Mouse (Mus musculus) liver, embryonic 15.5 days (tissue): ENCODE results near the gene Taf5l. TPM values are rescaled to one million over a fixed set of nuclear protein-coding genes. Genes with fewer than 3 reads are reported as not detected.
"Not testable (repeated sequence)": the region's sequence is repeated elsewhere in the genome, so short reads cannot be mapped to it uniquely, and the experiment has no call there.

Experiments
- ATAC-seq: fragments of 200-750 bp; cut with Nextera tagmentation; 2 replicates; pipeline ENCODE4 v1.8.0; 2017; ENCODE audit warnings: moderate number of reproducible peaks, mild to moderate bottlenecking, moderate library complexity; ENCODE audit not compliant: insufficient read depth
- H3K27ac ChIP-seq: fragments of 300-500 bp; sonication (generic); replicated peaks from 2 replicates; pipeline ENCODE4 v1.5.1; 2015; ENCODE audit warnings: mild to moderate bottlenecking, inconsistent platforms
- H3K27me3 ChIP-seq: fragments of 300-500 bp; sonication (generic); 2 replicates; pipeline ENCODE4 v1.6.1; 2015; ENCODE audit warnings: mild to moderate bottlenecking, inconsistent platforms
- H3K36me3 ChIP-seq: fragments of 300-500 bp; sonication (generic); replicated peaks from 2 replicates; pipeline ENCODE4 v1.6.1; 2015; ENCODE audit warnings: moderate library complexity, mild to moderate bottlenecking, inconsistent platforms
- H3K4me1 ChIP-seq: fragments of 300-500 bp; sonication (generic); replicated peaks from 2 replicates; pipeline ENCODE4 v1.6.1; 2015; ENCODE audit warnings: inconsistent platforms
- H3K4me2 ChIP-seq: fragments of 300-500 bp; sonication (generic); 2 replicates; pipeline ENCODE4 v1.6.1; 2015; ENCODE audit warnings: moderate library complexity, mild to moderate bottlenecking, inconsistent platforms
- H3K4me3 ChIP-seq: fragments of 300-500 bp; sonication (generic); replicated peaks from 2 replicates; pipeline ENCODE4 v1.5.1; 2015; ENCODE audit warnings: mild to moderate bottlenecking, inconsistent platforms
- H3K9ac ChIP-seq: fragments of 300-500 bp; sonication (generic); 2 replicates; pipeline ENCODE4 v1.6.1; 2015; ENCODE audit warnings: moderate library complexity, mild to moderate bottlenecking, inconsistent platforms
- H3K9me3 ChIP-seq: fragments of 300-500 bp; sonication (generic); replicated peaks from 2 replicates; pipeline ENCODE4 v1.6.1; 2016; ENCODE audit warnings: inconsistent platforms
- WGBS: fragments of 180-500 bp; shearing (Covaris S2); methylation state at CpG from one replicate; pipeline ENCODE4 v1.1.7; 2015; ENCODE audit warnings: mixed read lengths; ENCODE audit not compliant: insufficient replicate concordance; 5-methylcytosine and 5-hydroxymethylcytosine counted together
- polyA plus RNA-seq: library from polyadenylated mRNA; unstranded; fragments of >200 nt; fragmentation: Nextera tagmentation; extraction: Ambion mirVana; gene quantifications from 2 replicates; pipeline ENCODE4 v1.2.1, GENCODE M21; 2015

Gene Taf5l
- polyA plus RNA-seq, 1 experiment from 2014 or later, result 27.5 TPM

DNA sequence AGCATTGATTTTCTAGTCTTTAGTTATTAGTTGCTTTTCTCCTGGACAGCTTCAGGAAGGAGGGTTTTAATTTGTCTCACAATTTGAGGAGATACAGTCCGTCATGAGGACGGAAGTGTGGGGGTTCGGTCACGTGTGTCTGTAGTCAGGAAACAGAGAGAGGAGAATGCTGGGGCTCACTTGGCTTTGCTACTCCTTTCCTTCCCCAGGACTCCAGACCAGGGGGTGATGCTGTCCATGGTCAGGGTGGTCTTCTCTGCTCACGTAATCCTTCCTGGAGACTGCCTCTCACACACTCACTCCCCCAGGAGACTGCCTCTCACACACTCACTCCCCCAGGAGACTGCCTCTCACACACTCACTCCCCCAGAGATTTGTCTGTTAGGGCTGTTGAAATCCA, 23.2 kb upstream of the Taf5l start:
- Histone ChIP-seq H3K27ac (no peak overlapping the region), H3K9me3 (no peaks in the 10 kb centered on the region), H3K4me3 (no peak overlapping the region), H3K4me2 (no peak overlapping the region), H3K36me3 (peaks cover 79% of the 10 kb centered on the region), H3K27me3 (no peaks in the 10 kb centered on the region), H3K9ac (no peak overlapping the region), H3K4me1 (no peaks in the 10 kb centered on the region)
- WGBS, result 82% methylated on average over 5 of the region's 5 CpGs
- no peak for ATAC-seq

DNA sequence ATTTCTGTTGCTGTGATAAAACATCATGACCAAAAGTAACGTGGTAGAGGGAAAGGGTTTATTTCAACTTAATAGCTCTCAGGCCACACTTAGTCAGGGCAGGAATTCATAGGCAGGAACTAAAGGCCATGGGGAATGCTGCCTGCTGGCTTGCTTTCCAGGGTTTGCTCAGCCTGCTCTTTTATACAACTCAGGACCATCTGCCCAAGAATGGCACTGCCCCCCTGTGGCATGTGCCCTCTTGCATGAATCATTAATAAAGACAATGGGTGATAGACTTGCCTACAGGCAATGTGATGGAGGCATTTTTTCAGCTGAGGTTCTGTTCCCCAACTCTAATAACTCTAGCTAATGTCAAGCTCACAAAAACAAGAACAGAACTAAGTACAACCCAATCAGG, 21.0 kb upstream of the Taf5l start:
- 74% methylated on average over 1 of the region's 1 CpGs for WGBS
- Histone ChIP-seq H3K27me3 (no peaks in the 10 kb centered on the region), H3K4me1 (no peaks in the 10 kb centered on the region), H3K36me3 (peaks cover 86% of the 10 kb centered on the region), H3K9me3 (no peaks in the 10 kb centered on the region), H3K4me3 (no peak overlapping the region), H3K27ac (no peak overlapping the region), H3K4me2 (no peak overlapping the region), H3K9ac (no peak overlapping the region)
- no peak for ATAC-seq

DNA sequence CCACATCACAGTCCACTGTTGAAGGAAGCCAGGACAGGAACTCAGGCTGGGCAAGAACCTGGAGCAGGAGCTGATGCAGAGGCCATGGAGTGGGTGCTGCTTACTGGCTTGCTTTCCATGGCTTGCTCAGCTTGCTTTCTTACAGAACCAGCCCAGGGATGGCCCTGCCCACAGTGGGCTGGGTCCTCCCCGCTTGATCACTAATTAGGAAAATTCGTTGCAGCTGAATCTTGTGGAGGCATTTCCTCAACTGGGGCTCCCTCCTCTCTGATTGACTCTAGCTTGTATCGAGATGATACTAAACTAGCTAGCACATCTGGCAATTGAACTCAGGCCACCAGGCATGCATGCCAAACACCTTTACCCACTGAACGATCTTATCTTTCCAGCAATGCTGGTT, 18.2 kb upstream of the Taf5l start:
- no peaks in the 10 kb centered on the region for H3K4me1 ChIP-seq
- no peak overlapping the region for H3K4me3 ChIP-seq
- H3K27me3 ChIP-seq, result no peaks in the 10 kb centered on the region
- peaks cover 90% of the 10 kb centered on the region for H3K36me3 ChIP-seq
- H3K9ac ChIP-seq, result no peak overlapping the region
- H3K9me3 ChIP-seq, result no peaks in the 10 kb centered on the region
- no peak overlapping the region for H3K27ac ChIP-seq
- 76% methylated on average over 4 of the region's 4 CpGs for WGBS
- no peak for ATAC-seq
- H3K4me2 ChIP-seq, result no peak overlapping the region

DNA sequence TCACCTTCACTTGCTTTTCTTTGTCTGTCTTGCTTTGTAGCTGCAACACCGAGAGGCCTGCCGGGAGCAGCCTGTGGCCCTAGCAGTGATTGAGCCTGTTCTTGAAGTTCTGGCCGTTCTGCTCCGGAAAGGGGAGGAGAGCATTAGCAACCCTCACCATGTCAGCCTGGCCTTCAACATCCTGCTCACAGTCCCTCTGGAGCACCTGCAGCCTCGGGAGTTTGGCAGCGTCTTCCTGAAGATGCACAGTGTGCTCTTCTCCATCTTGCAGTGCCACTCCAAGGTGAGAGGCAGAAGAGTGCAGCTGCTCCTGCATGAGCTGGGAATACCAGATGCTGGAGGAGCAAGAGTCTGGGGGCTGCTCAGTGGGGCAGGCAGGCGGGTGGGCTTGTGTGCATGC, 16.9 kb upstream of the Taf5l start:
- Histone ChIP-seq H3K27me3 (no peaks in the 10 kb centered on the region), H3K4me1 (no peaks in the 10 kb centered on the region), H3K4me2 (no peak overlapping the region), H3K9me3 (no peaks in the 10 kb centered on the region), H3K36me3 (peaks cover 89% of the 10 kb centered on the region), H3K4me3 (no peak overlapping the region), H3K27ac (no peak overlapping the region), H3K9ac (no peak overlapping the region)
- WGBS, result 79% methylated on average over 7 of the region's 7 CpGs
- no peak for ATAC-seq

- Histone ChIP-seq H3K36me3 (peaks cover 87% of the 10 kb centered on the region), H3K4me1 (no peaks in the 10 kb centered on the region)
Measured at GRCm38 (mm10) chr8:124033400-124033799, 12.2 kb upstream of the Taf5l start.

GRCm38 (mm10) chr8:124027831-124028230, 6.6 kb upstream of the Taf5l start:
- 77% methylated on average over 6 of the region's 6 CpGs for WGBS
- ATAC-seq, result no peak

More at GRCm38 (mm10) chr8:124033400-124033799, 12.2 kb upstream of the Taf5l start:
- H3K27me3 ChIP-seq, result no peaks in the 10 kb centered on the region
- H3K27ac ChIP-seq, result no peak overlapping the region
- H3K9ac ChIP-seq, result no peak overlapping the region
- ATAC-seq, result no peak
- no peak overlapping the region for H3K4me2 ChIP-seq
- no peaks in the 10 kb centered on the region for H3K9me3 ChIP-seq
- H3K4me3 ChIP-seq, result no peak overlapping the region
- WGBS, result 49% methylated on average over 5 of the region's 5 CpGs

GRCm38 (mm10) chr8:124026265-124026664, 5.1 kb upstream of the Taf5l start:
- H3K27ac ChIP-seq, H3K4me3 ChIP-seq, H3K9me3 ChIP-seq, H3K4me2 ChIP-seq, H3K27me3 ChIP-seq, H3K9ac ChIP-seq, ATAC-seq: not testable (repeated sequence)
- 69% methylated on average over 2 of the region's 2 CpGs for WGBS
- Histone ChIP-seq H3K4me1 (peaks cover 13% of the 10 kb centered on the region), H3K36me3 (peaks cover 74% of the 10 kb centered on the region)

More at GRCm38 (mm10) chr8:124027831-124028230, 6.6 kb upstream of the Taf5l start:
- no peaks in the 10 kb centered on the region for H3K27me3 ChIP-seq
- H3K36me3 ChIP-seq, result peaks cover 84% of the 10 kb centered on the region
- H3K4me1 ChIP-seq, result peaks cover 2% of the 10 kb centered on the region; the same call in 1 of the 2 replicates
- no peak overlapping the region for H3K9ac ChIP-seq
- H3K4me2 ChIP-seq, result no peak overlapping the region
- no peak overlapping the region for H3K27ac ChIP-seq
- no peak overlapping the region for H3K4me3 ChIP-seq
- H3K9me3 ChIP-seq, result no peaks in the 10 kb centered on the region

DNA sequence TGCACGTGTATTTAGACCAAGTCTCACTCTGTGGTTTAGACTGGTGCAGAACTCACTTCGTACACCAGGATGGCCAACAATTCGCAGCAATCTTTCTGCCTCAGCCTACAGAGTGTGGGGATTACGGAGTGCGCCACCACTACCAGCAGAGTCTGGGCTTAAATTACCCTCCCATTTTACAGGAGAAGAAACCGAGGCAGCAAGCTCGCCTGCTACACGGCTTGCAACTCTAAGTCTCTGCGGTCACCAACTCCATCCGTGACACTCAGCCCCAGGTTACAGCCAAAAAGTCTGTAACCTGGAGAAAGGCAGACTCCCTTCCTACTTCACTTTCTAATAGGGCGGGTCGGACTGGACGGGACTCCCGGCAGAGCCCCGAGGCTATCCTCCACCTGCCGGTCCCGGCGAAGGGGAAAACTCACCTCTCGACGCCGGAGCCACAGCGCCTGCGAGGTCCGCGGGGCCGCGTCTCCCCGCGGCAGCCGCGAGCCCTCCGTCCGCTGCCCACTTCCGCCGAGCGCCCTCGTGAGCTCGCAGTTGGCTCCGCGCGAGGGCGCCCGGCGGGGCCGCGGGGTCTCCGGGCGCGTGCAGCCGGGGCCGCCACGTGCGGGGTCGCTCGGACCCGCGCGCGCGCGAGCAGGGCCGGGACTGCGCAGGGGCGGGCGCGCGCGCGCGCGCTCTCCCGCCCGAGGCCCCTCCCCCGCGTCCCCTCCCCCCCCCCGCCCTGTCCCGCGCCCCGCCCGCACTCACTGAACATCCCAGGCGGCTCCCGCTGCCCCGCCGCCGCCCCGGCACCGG, 559 bp downstream of the Taf5l start:
- H3K4me2 ChIP-seq, result peak overlapping the region; percentile 95
- H3K27me3 ChIP-seq, result no peaks in the 10 kb centered on the region
- H3K9ac ChIP-seq, result peak overlapping the region; percentile 84
- peaks cover 59% of the 10 kb centered on the region for H3K4me1 ChIP-seq
- H3K27ac ChIP-seq, result peak overlapping the region; percentile 89
- under 1% methylated on average over 68 of the region's 87 CpGs for WGBS
- peaks cover 20% of the 10 kb centered on the region for H3K36me3 ChIP-seq
- ATAC-seq, result peak; percentile 88
- peak overlapping the region; percentile 94 for H3K4me3 ChIP-seq
- no peaks in the 10 kb centered on the region for H3K9me3 ChIP-seq

DNA sequence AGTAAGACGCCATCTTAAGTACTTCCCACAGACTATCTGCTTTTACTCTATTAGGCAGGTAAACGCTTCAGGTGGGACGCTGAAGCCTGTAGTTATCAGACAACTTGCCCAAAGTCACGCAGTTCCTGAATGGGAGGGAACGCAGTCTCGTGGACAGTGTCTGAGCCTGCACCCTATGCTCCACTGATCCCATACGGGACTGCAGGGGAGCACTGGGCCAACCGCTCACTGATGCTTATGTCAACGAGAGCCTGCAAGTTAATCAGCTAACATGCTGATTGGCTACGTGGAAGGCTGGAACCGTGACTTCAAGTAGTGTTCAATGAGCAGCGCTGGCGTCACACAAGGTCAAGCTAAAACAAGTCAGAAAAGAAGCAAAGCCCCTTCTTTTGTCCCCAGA, 1.4 kb downstream of the Taf5l start:
- peak overlapping the region; percentile 94 for H3K4me3 ChIP-seq
- ATAC-seq, result peak; percentile 60
- peak overlapping the region; percentile 89 for H3K27ac ChIP-seq
- peak overlapping the region; percentile 84 for H3K9ac ChIP-seq
- peaks cover 11% of the 10 kb centered on the region for H3K36me3 ChIP-seq
- no peaks in the 10 kb centered on the region for H3K9me3 ChIP-seq
- peaks cover 68% of the 10 kb centered on the region for H3K4me1 ChIP-seq
- H3K4me2 ChIP-seq, result peak overlapping the region; percentile 95
- no peaks in the 10 kb centered on the region for H3K27me3 ChIP-seq
- WGBS, result 9% methylated on average over 13 of the region's 13 CpGs

GRCm38 (mm10) chr8:124014751-124015150, 6.4 kb downstream of the Taf5l start:
- no peaks in the 10 kb centered on the region for H3K9me3 ChIP-seq
- no peak overlapping the region for H3K4me2 ChIP-seq
- peaks cover 8% of the 10 kb centered on the region for H3K36me3 ChIP-seq
- H3K27me3 ChIP-seq, result no peaks in the 10 kb centered on the region
- H3K4me3 ChIP-seq, result no peak overlapping the region
- peaks cover 76% of the 10 kb centered on the region for H3K4me1 ChIP-seq
- ATAC-seq, result no peak
- 58% methylated on average over 3 of the region's 3 CpGs for WGBS
- H3K27ac ChIP-seq, result no peak overlapping the region
- H3K9ac ChIP-seq, result no peak overlapping the region

GRCm38 (mm10) chr8:124014299-124014698, 6.9 kb downstream of the Taf5l start:
- not testable (repeated sequence) for H3K9ac ChIP-seq, ATAC-seq, H3K27ac ChIP-seq, H3K4me3 ChIP-seq, H3K9me3 ChIP-seq, H3K4me2 ChIP-seq, H3K27me3 ChIP-seq
- Histone ChIP-seq H3K36me3 (peaks cover 13% of the 10 kb centered on the region), H3K4me1 (peaks cover 72% of the 10 kb centered on the region)
- WGBS, result 72% methylated on average over 7 of the region's 7 CpGs
